Mouse (Mus musculus): ENCODE results near the gene Gpr146. TPM values are rescaled to one million over a fixed set of nuclear protein-coding genes. Genes with fewer than 3 reads are reported as not detected.

Gpr146 gene
- total RNA-seq, 4 experiments from 2014 or later: 13.6 to 25.0 (median 18.1) TPM

DNA sequence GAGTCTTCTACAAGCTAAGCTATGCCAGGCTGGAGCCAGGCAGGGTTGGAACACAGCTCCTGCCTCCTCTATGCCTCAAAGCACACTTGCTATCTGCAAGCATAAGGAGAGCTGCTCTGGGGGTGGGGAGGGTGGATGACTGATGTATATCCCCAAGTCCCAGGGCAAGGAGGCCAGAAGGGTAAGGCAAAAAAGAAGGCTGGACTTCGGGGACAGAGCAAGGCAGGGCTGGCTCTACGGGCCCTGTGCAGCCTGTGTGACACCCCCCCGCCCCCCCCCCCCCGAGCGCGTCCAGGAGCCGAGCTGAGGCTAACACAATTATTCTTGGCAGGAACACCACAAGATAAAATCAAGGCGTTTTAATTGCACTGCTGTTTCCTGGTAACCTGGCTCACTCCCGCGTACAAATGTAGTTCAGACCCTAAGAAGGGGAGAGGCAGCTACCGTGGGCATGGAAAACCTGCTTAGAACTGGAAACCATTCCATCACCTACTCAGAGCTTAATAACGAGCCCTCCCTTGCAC lies 52.4 kb downstream of the Gpr146 start:
- DNase-seq: no peak

DNA sequence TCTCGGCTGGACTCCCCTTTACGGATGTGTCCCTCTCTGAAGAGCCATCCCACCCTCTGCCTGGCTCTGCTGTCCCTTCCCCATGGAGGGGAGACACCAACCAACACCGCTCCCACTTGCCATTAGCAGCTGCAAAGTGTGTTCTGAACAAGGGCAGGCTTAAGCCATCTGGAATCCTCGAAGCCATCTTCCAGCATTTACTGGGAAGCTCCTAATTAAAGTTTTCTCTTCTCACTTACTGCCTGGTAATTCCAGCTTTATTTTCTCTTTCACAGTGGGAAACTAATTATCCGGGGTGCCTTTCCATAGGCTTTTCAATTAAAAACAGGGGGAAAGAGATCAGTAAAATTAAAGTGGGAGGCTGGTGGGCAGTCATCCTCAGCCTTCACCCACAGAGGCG lies 54.8 kb downstream of the Gpr146 start:
- no peak for DNase-seq

DNA sequence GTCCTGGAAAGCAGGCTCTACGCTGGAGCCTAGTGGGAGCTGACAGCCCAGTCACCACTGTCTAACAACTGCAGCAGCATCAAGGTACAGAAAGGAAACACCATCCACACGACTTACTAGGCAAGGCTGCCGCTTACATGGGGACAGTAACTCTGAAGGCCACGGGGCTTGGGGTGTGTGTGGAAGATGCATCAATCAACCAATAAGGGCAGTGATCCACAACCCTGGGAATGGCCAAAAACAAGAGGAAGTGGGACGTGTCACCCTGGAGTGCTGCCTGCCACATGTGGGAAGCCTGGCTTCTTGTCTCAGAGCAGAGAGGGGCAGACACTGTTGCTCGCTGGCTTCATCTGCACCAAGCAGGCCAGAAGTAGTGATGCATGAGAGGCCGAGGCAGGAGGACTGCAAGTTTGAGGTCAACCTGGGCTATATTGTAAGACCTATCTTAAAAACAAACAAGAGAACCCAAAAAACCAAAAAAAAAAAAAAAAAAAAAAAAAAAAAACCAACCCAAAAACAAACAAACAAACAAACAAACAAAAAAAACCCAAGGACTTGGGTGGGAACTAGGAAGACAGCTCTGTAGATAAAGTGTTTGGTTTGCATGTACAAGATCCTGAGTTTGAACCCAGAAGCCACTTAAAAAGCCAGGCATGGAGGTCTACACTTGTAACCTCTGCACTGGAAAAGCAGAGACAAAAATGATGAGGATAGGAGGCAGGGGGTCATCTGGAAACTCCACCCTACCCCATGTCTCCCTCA lies 55.4 kb downstream of the Gpr146 start:
- no peak for DNase-seq

DNA sequence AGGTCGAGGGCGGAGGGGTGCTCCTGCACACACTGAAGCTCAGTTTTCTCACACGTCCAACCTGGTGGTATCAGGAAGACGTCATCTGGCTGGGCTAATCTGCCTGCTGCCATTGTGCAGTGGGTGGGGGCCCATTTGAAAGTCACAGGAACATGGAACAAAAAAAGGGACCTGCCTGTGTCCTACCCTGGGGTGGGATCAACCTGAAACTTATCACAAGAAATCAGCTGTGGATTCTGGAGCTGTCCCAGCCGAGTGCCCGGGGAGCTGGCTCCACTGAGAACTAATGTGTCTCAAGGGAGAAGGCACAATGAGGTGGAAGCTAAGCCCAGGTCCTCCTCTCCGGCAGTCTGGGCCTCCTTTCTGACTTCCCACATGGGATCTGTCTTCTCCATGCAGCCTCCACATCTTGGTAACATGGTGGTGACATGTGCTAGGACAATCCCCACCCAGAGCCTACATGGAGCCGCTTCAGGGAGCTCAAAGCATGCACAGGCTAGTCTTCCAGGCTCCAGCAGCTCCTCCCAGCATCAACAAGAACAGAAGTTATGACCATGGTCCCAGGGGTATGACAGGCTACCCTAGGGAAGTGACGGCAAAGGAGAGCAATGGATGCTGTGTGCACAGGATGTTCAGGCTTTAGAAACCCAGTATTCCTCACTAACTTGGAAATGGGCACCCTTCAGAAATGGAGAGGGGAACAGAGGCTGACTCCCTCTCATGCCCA lies 56.5 kb downstream of the Gpr146 start:
- no peak for DNase-seq

DNA sequence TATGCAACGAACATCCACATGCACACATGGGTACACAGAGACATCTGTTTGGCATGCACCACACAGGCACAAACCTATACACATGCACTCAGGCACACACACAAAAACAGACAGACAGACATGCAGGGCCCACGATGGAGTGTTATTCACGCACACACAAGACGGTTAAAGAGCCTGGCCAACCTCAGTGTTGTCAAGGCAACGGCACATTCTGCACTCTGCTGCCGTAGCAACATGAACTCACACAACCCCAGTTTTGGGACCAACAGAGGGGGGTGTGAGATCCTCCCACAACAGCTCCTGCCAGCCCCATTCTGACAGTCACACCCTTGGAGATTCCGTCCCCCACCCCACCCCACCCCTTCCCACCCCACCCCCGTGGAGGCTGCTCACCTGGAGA lies 57.4 kb downstream of the Gpr146 start:
- no peak for DNase-seq

DNA sequence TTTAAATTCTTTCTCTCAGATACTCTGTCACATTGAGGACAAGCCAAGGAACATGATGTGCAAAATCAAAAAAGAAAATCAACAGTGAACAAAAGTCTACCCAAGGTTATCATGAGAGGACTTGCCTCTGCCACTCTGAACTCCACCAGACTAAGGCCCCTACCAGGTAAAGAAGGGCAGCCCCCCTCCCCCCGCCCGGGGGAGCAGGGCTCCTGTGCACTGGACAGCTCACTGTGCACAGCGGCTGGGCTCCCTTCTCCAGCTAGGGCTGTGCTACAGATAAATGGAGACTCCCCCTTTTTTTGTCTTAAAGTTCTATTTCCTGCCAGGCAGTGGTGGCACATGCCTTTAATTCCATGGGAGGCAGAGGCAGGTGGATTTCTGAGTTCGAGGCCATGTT lies 60.3 kb downstream of the Gpr146 start:
- no peak for DNase-seq

DNA sequence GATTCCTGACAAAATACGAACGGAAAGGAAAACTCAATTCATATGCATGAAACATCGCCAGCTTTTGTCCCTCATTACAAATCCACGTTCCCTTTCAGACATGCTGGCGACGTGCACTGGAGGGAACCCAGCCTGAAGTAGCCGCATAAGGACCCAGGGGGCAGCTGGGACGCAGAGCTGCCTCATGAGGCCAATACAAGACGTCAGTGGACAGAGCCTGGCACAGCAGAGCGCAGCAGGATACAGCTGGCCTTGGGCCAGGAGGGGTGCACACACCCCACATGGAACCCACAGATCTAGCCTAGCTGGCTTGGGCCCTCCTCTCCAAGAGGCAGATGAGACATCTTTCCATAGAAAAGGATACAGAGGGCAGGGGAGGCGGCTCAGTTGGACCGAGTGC lies 60.9 kb downstream of the Gpr146 start:
- DNase-seq: no peak

DNA sequence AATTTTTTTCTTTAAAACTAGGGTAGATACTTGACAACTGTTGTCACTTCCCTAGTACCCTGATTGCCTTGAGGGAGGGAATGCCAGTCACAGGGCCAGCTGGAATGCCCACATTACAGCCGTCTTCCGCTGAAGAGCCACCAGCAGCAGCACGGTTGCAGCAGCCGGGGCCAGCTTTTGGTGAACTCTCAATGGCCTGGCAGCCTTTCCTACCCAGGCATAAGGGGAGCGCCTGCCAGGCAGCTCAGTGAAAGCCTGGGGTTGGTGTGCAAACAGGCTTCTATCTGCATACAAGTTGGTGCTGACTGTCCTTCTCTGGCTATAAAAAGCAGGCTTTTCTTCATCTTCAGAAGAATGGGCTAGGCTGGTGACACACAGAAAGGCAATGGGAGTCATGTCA lies 63.0 kb downstream of the Gpr146 start:
- DNase-seq: no peak

DNA sequence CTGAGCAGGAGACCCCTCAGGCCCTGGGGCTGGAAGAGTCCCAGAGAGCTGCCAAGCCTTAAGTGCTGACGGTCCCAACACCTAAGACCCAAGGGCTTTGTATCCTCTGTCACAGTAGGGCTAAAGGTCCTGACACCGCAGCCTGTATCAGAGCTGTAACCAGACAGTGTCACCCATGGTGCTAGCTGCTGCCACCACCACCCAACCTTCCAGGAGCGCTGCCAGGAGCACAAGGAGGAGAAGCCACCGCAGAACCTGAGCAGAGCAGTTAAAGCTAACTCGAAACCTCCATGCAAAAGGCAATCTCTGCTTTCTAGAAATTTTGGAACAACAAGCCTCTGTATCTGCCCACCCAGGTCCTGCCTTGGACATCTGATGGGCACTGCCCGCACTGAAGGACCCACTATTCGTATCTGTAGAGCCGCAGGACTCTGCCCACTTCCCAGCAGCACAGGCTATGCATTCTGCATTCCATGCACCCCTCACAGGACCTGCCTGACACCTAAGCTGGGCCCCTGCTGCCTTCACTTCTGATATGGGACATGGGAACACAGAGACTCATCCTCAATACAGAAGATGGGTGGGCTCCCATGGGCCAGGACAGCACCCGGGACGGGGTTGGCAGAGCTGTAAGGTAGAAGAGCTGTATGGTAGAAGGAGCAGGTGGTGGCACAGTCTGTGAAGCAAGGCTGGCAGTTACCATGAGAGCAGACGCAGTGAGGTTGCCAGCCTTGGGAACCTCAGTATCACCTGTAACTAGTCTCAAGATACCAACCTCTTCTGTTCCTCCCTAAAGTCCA lies 63.6 kb downstream of the Gpr146 start:
- DNase-seq: no peak

DNA sequence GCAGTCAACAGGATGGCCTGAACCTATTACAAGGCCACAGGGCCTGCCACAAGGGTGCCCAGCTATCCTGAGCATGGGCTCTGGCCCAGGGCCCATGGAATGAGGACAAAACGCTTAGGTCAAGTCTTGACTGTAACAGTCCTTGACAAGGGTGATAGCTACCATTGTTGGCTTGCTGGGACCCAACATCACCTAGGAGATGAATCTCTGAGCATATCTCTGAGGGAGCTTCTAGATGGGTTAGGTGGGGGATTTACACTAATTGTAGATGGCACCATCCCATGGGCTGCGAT lies 64.2 kb downstream of the Gpr146 start:
- DNase-seq: no peak

DNA sequence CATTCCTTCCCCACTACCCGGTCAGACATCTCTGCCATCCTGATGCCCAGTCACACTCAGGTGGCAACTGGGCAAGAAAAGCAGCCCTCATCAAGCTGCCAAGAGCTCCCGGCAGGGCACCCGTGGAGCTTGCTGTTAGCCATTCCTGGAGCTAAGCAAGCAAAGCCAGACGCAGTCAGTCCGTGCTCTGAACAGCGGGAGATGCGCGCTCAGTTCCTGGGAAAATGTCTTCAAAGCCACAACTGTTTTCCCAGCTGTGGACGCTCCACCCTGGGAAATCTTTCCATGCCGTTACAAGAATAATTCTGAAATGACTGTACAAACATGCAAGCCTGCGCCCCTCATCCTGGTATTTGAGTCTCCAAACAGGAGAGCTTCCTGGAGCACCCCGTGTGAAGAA lies 64.9 kb downstream of the Gpr146 start:
- DNase-seq: no peak

DNA sequence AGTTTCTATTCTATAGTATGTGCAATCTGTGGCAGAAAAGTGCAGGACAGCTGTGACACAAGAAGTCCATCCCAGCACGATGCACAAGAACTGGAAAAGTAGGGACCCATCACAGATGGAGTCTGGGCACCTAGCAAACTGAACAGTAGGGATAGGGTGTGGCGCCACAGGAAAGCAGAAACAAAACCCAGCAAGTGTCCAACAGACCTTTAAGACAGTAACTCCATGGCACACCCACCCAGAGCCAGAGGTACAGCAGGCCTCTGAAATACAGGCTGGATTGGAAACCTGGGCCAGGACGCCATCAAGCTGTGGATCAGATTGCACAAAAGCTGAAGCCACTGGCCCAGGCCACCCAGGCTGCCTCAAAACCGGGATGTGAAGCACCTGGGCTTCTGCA lies 65.5 kb downstream of the Gpr146 start:
- no peak for DNase-seq

DNA sequence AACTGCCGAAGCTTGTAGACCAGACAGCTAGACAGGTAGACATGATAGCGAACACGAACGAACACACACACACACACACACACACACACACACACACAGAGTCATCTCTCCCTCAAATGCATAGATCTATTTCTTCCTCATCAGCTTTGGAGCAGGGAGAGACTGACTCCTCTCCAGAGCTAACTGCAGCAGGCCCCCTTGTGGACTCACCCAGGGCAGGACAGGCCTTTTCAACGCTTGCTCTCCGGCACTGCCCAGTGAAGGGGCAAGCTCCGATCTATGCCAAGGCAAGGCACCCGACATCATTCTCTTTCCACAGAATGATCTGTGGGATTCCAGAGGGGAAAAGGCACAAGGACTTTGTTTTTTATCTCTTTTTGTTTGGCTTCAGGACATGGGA lies 67.8 kb downstream of the Gpr146 start:
- DNase-seq: no peak

Small RNAs within 50 kb of the gene (microRNA-seq; reads per million reads assigned to microRNA genes)
- 238 to 296 reads per million in 2 experiments for gene Mir339

Other genes starting within 250 kb of the Gpr146 start
- gene Prkar1b, start 227.7 kb upstream of the Gpr146 start, total RNA-seq (2022): 10 to 100 TPM; 38.5 to 62.4 (median 55.9) TPM
- gene Dnaaf5, start 227.5 kb upstream of the Gpr146 start, total RNA-seq (2022): 10 to 100 TPM; 21.7 to 24.3 (median 22.7) TPM
- 100 to 1,000 TPM in 3 of 4 experiments, 10 to 100 TPM in 1; 86.6 to 128 (median 111) TPM for gene Sun1, start 177.1 kb upstream of the Gpr146 start, total RNA-seq (2022)
- 100 to 1,000 TPM in 2 of 4 experiments, 10 to 100 TPM in 2; 96.6 to 112 (median 101) TPM for gene Get4, start 125.4 kb upstream of the Gpr146 start, total RNA-seq (2022)
- 1 to 10 TPM; 2.5 to 7.0 (median 3.9) TPM for gene Adap1, start 52.1 kb upstream of the Gpr146 start, total RNA-seq (2022)
- 10 to 100 TPM; 59.6 to 79.9 (median 66.5) TPM for gene Cox19, start 26.3 kb upstream of the Gpr146 start, total RNA-seq (2022)
- not detected for gene Cyp2w1, start 25.1 kb upstream of the Gpr146 start, total RNA-seq (2022)
- 1 to 10 TPM in 3 of 4 experiments, under 1 TPM in 1; 0.94 to 1.4 (median 1.2) TPM for gene C130050O18Rik, start 27.6 kb downstream of the Gpr146 start, total RNA-seq (2022)
- 1 to 10 TPM; 3.9 to 7.8 (median 6.3) TPM for gene Gper1, start 45.5 kb downstream of the Gpr146 start, total RNA-seq (2022)
- gene 3110082I17Rik, start 82.8 kb downstream of the Gpr146 start, total RNA-seq (2022): 10 to 100 TPM in 3 of 4 experiments, 1 to 10 TPM in 1; 7.3 to 20.6 (median 14.4) TPM
- 10 to 100 TPM; 35.1 to 37.0 (median 36.2) TPM for gene Zfand2a, start 106.9 kb downstream of the Gpr146 start, total RNA-seq (2022)
- not detected for gene Uncx, start 165.8 kb downstream of the Gpr146 start, total RNA-seq (2022)